Mouse (Mus musculus): ENCODE results near the gene Galnt17.

The Galnt17 gene

DNA sequence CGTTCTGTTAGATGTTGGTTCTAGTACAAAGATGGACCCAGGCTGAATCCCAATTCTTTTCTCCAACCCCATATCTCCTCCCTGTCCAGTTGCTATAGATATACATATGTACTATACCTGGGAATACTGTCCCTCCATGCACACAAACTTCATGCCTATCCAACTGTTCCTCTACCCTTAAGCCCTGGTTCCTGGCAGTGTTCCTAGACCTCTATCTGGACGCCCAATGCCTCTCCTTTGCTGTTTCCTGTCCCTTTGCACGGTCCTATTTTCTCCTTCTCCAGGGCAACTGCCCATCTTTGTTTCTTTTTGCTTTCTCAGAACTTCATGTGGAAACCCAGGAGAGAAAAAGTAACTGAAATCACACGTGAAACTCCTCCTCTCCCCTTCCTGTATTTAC, 188.4 kb downstream of the Galnt17 start:
- no peak for DNase-seq

DNA sequence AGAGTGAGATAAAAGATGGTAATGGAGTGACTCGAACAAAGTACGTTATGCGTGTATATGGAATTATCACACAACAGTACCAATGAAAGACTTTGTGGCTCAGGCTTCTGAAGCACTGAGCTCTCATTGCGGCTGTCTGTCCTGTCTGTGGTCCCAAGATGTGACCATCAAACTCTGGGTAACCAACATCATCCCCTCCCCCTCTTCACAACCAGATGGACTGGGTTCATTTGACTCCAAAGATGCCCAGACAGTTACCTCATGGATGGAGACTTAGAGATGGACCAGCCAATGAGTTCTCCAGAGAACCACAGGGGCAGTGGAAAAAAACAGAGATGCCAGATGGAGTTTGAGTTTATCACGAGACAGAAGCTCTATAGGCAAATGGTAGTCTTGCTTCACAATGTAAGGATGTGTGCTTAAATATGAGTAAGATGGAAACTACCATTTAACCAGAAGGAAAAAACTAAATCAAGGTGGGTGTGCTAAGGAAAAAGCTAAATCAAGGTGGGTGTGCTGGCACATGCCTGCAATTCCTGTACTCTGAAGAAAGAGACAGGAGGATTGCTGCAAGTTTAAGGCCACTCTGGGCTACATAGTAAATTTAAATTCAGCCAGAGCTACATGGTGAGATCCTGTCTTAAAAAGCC, 190.8 kb downstream of the Galnt17 start:
- no peak for DNase-seq

DNA sequence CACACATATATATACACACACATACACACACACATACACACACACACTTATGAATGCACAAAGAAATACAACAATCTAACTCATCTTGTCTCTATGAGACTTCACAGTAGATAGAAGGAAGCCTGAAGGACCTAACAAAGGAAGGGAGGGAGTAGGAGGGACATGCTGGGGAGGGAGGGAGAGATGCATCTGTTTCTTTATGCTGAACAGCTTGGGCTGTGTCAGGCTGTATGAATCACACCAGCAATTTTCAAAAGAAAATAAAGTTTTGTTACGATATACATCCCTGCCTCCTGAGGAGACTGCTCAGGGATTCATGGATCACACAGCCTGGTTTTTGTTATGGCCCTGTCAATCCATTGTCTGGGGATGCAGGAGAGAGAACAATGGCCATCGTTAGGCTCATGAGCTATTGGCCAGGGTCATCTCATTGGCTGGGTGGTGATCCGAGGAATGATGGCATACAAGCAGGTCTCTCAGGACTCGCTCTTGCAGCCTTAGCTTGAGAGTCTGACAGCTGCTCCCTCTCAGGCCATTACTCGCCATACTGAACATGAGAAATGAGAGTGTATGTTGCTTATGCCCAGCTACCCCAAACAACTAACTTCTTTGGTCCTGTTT, 194.3 kb downstream of the Galnt17 start:
- DNase-seq, result no peak

DNA sequence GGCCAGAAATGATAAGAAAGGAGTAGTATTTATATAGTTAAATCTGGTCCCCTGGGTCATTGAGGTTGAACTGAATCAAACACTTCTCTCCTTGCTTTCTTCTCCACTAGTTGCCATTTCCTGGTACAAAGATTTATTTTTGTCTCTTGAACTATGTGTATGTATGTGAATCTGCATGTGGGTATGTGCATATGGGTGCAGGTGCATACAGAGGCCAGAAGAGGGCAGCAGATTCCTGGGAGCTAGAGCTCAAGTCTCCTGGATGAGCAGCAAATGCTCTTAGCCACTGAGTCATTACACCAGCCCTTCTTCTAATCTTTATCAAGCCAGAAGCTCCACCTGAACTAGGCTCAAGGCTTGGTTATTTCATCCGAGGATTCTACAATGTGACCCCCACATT, 201.1 kb downstream of the Galnt17 start:
- no peak for DNase-seq

DNA sequence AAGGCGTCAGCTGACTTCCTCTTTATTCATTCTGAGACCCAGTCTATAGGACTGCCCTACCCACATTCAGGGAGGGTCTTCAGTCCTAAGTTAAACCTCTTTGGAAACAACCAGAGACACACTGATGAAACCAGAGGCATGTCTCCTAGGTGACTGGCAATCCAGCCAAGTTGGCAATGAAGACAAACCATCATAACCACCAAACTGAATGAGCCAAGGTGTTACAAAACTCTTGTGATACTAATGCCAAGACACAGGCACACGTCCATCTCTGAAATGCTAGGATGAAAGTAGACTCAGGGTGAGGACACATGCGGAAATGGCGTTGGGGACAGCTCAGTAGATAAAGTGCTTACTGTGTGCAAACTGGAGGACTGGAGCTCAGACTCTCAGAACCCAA, 211.5 kb downstream of the Galnt17 start:
- DNase-seq, result no peak

DNA sequence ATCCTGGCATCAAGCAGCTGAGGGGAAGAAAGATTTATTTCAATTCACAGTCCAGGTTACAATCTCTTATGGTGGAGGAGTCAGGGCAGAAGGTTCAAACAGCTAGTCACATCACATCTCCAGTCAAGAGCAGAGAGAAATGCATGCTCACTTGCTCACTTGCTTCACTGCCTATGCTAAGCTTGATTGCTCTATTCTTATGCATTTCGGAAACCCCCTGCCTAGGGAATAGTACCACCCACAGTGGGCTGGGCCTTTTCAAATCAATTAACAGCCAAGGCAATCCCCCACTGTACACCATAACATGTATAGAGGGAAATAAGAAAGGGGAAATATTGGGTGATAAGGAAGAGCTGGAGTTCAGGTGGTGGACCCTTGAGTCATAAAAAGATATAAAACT, 212.7 kb downstream of the Galnt17 start:
- DNase-seq, result no peak

DNA sequence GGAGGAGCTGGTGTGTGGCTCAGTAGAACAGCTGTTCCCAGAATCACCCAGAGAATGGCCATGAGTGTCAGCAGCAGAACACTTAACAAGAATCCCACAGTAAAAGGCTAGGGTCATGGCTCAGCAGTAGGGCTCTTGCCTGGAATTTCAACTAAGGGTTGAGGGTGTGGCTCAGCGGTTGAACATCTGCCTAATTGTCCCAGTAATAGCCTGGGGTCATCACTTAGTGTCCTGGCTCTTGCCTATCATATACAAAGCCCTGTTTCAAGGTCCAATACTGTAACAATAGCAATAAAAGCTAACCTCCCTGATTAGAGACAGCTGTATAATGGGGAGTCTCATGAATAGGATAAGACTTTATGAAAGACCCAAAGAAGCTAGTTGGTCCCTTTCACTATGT, 213.5 kb downstream of the Galnt17 start:
- no peak for DNase-seq

GRCm38 (mm10) chr5:131094138-131094537, 214.2 kb downstream of the Galnt17 start:
- no peak for DNase-seq

DNA sequence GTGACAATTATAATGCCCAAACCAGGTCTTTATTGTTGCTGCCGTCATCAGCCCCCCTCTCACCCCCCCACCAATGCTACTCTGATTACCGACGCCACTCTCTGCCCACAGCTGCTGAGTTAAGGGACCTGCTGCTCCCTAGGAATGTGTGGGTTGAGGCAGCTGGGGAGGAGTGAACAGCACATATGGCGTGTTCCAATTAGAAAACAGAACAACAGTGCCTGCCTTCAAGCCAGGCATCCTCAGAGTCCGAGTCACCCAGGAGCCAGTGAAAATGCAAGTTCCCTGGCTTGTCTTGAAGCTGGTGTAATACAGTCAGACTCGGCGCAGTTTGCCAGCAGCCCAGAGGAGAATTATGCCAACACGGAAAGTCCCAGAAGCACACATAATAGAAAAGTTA, 218.4 kb downstream of the Galnt17 start:
- no peak for DNase-seq

DNA sequence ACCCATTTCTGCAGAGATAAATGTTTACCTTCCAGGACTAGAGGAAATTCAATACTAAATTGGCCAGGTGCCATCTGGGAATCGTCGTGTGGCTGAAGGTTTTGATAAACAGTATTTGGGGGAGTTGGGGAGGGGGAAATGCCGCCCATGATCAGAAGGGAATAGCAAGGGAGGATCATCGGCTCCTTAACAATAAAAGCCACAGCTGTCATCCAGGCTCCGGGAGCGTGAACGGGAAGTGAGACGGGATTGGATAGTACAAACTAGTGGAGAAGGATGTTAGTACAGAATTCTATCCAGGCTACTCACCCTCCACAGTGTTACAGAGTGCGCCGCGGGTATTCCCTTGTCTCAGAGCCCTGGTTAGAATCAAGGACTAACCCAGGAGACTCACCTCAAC, 219.4 kb downstream of the Galnt17 start:
- DNase-seq, result no peak

DNA sequence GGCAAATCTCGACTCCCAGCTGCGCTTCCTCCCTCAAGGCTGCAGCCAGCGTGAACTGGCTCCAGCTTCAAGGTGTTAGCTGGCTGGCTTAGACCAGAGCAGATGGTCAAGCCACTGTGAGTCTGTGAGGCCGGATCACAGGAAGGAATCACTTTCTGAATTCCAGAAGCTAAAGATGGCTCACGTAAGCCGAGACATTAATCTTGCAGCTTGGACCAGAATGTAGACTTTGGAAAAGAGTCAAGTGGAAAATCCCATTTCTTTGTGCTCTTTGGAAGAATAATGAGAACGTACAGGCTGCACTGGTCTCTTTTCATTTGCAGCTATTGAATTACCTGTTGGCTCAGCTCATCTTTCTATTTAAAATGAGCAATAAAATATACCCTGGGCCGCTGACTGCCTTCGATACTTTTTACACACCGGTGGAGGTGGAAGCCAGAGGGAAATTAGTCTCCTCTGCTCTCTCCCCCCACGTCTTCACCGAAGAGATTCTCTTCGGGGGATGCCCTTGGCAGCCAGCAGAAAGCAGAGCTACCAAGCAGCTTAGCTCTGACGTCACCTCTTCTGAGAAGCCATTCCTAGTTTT, 225.1 kb downstream of the Galnt17 start:
- no peak for DNase-seq

- no peak for DNase-seq
Observed at GRCm38 (mm10) chr5:131077682-131078081, 230.6 kb downstream of the Galnt17 start.

DNA sequence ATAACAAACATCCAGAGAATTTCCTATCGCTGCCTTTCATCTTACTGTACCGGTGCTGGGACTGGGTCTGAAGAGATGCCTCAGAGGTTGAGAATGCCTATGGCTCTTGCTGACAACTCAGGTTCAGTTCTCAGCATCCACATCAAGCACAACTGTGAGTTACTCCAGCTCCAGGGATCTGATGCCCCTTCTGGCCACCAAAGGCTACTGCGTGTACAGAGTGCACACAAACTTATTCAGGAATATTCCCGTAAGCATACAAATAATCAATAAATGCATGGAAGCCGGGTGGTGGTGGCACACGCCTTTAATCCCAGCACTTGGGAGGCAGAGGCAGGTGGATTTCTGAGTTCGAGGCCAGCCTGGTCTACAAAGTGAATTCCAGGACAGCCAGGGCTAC, 232.5 kb downstream of the Galnt17 start:
- no peak for DNase-seq

DNA sequence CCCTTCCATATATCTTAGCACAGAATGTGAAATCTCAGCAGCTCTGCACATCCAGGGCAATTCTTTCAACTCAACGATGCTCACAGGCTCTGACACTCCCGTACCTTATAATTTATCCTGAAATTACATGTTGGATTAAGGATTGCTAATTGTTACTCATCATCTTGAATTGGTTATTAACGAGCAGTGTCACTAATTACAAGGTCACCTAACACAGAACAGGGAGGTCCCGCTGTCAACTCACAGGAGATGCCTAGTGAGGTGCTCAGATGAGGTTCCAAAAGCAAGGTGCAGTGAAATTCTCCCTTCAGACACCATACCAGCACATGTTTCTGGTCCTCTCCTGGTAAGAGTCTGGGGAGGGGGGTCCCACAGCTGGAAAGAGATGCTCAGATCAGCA, 234.0 kb downstream of the Galnt17 start:
- DNase-seq, result no peak

- DNase-seq, result no peak
Observed at GRCm38 (mm10) chr5:131065174-131065573, 243.1 kb downstream of the Galnt17 start.

GRCm38 (mm10) chr5:131048505-131048904, 259.8 kb downstream of the Galnt17 start:
- DNase-seq, result no peak

DNA sequence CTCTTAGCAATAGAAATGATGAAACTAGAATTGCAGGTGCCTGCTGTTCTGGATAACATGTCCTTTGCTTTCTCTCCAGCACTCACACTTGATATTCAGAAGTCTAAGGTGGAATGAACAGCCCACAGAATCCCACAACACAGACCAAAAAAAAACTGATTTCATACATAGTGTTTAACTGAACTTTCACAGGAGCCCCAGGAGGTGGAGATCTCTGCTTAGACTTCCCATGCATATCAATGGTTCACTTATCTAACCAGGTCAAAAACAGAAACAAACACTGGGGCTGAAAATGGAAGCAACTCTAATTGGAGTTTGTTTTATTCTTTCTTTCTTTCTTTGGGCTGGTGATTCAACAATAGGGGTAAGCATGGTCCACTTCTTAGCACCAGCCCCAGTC, 265.2 kb downstream of the Galnt17 start:
- no peak for DNase-seq

DNA sequence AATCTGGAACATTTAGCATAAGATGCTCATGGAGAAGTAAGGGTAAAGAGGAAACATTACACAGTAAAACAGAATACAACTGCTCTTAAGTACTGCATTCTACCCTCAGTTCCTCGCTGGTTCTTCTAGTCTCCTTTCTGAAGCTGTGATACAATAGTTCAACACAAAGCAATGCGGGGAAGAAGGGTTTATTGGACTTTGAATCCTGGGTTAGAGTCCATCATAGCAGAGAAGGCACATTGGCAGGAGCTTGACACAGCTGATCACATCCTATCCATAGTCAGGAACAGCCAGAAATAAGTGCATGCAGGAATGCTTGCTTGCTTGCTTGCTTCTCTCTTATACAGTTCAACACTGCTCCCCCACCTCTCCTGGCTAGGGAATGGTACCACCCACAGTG, 267.9 kb downstream of the Galnt17 start:
- DNase-seq, result no peak

DNA sequence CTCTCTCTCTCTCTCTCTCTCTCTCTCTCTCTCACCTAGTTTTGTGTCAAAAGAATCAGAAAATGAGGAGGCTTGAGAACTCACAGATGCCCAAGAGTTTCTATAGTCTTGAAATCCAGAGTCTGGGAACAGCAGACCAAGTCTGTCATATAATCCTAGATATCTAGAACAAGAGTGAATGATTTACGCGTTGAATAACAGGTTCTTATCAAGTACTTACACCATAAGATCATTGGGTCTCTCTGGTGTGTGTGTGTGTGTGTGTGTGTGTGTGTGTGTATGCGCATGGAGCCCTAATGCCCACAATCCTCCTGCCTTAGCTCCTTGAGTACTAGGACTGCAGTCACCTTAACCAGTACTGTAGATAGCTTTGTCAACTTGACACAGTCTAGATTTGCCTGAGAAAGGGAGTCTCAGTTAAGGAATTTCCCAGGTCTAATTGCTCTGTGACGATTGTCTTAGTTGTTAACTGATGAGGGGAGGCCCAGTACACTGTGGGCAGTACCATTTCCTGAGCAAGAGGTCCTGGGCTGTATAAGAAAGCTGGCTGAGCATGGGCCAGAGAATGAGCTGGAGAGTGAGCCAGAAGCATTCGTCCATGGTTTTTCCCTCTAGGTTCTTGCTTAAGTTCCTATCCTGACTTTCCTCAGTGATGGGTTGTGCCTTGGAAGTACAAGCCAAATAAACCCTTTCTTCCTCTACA, 268.5 kb downstream of the Galnt17 start:
- DNase-seq, result no peak

DNA sequence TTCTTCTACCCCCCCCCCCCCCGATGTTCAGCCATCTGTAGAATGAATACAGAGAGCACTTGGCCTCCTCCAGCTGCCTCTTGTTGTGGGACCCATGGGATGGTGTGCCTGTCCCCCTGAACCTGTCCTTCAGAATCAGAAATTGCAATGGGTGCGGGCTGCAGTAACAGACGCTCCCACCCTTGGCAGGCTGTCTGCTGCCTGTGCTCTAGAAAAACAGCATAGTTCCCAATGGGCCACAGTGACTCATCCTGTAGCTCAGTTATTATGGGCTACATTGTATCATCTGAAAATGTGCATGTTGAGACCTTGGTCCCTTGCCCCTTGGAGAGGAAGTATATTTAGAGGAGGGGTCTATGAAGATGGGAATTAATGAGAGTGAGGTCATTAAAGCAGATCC, 283.8 kb downstream of the Galnt17 start:
- DNase-seq, result no peak

GRCm38 (mm10) chr5:131022396-131022993, 285.8 kb downstream of the Galnt17 start:
- DNase-seq, result no peak

- DNase-seq, result no peak
Observed at GRCm38 (mm10) chr5:131020936-131021335, 287.4 kb downstream of the Galnt17 start.

GRCm38 (mm10) chr5:131019346-131019965, 288.8 kb downstream of the Galnt17 start:
- no peak for DNase-seq

Data from thymus, postnatal 14 days (tissue).